Mouse (Mus musculus): ENCODE data around the gene Nck2. TPM values are rescaled to one million over a fixed set of nuclear protein-coding genes. Genes with fewer than 3 reads are reported as not detected.

The Nck2 gene
- polyA plus RNA-seq, 1 experiment from 2014 or later: 31.0 TPM

GRCm38 (mm10) chr1:43473734-43474534, 29.6 kb downstream of the Nck2 start:
- WGBS: 82% methylated on average over 5 of the region's 5 CpGs
- H3K4me2 ChIP-seq: no peak overlapping the region
- no peak overlapping the region for H3K4me3 ChIP-seq (replicated peaks)
- H3K27me3 ChIP-seq (replicated peaks): no peaks in the 10 kb centered on the region
- ATAC-seq (ENCODE audit: low FRiP score): no peak
- H3K36me3 ChIP-seq: no peaks in the 10 kb centered on the region
- H3K4me1 ChIP-seq: peaks cover 20% of the 10 kb centered on the region
- H3K9me3 ChIP-seq (replicated peaks): no peaks in the 10 kb centered on the region
- H3K27ac ChIP-seq (replicated peaks): no peak overlapping the region
- H3K9ac ChIP-seq (replicated peaks): no peak overlapping the region

- 58% methylated on average over 6 of the region's 6 CpGs for WGBS
- Histone ChIP-seq H3K4me2 (no peak overlapping the region), H3K27ac (replicated peaks) (peak overlapping the region; percentile 23; the same call in 1 of the 2 replicates), H3K27me3 (replicated peaks) (no peaks in the 10 kb centered on the region), H3K9me3 (replicated peaks) (no peaks in the 10 kb centered on the region), H3K36me3 (no peaks in the 10 kb centered on the region), H3K4me1 (peaks cover 20% of the 10 kb centered on the region), H3K9ac (replicated peaks) (no peak overlapping the region), H3K4me3 (replicated peaks) (no peak overlapping the region)
- no peak for ATAC-seq (ENCODE audit: low FRiP score)
Observed at GRCm38 (mm10) chr1:43474535-43475409, 30.4 kb downstream of the Nck2 start.

GRCm38 (mm10) chr1:43477954-43478353, 33.6 kb downstream of the Nck2 start:
- no peak for ATAC-seq (ENCODE audit: low FRiP score)
- 94% methylated on average over 3 of the region's 3 CpGs for WGBS
- H3K4me2 ChIP-seq: no peak overlapping the region

GRCm38 (mm10) chr1:43485204-43485603, 40.8 kb downstream of the Nck2 start:
- no peak overlapping the region for H3K9ac ChIP-seq (replicated peaks)
- H3K27ac ChIP-seq (replicated peaks): no peak overlapping the region
- no peaks in the 10 kb centered on the region for H3K9me3 ChIP-seq (replicated peaks)
- ATAC-seq (ENCODE audit: low FRiP score): no peak; the same call in 1 of the 2 replicates
- H3K27me3 ChIP-seq (replicated peaks): no peaks in the 10 kb centered on the region
- 42% methylated on average over 9 of the region's 9 CpGs for WGBS
- peaks cover 18% of the 10 kb centered on the region for H3K4me1 ChIP-seq
- H3K36me3 ChIP-seq: no peaks in the 10 kb centered on the region
- no peak overlapping the region for H3K4me2 ChIP-seq
- no peak overlapping the region for H3K4me3 ChIP-seq (replicated peaks)

More at GRCm38 (mm10) chr1:43477954-43478353, 33.6 kb downstream of the Nck2 start:
- no peak overlapping the region for H3K27ac ChIP-seq (replicated peaks)
- no peaks in the 10 kb centered on the region for H3K27me3 ChIP-seq (replicated peaks)
- H3K36me3 ChIP-seq: no peaks in the 10 kb centered on the region
- no peak overlapping the region for H3K4me3 ChIP-seq (replicated peaks)
- H3K9me3 ChIP-seq (replicated peaks): no peaks in the 10 kb centered on the region
- peaks cover 20% of the 10 kb centered on the region for H3K4me1 ChIP-seq
- no peak overlapping the region for H3K9ac ChIP-seq (replicated peaks)

- 77% methylated on average over 3 of the region's 3 CpGs for WGBS
- no peak overlapping the region for H3K4me2 ChIP-seq
- ATAC-seq (ENCODE audit: low FRiP score): no peak
- no peak overlapping the region for H3K4me3 ChIP-seq (replicated peaks)
- peaks cover 18% of the 10 kb centered on the region for H3K4me1 ChIP-seq
- no peaks in the 10 kb centered on the region for H3K27me3 ChIP-seq (replicated peaks)
- no peaks in the 10 kb centered on the region for H3K36me3 ChIP-seq
- H3K27ac ChIP-seq (replicated peaks): no peak overlapping the region
- H3K9ac ChIP-seq (replicated peaks): no peak overlapping the region
- H3K9me3 ChIP-seq (replicated peaks): no peaks in the 10 kb centered on the region
Observed at GRCm38 (mm10) chr1:43486500-43486899, 42.1 kb downstream of the Nck2 start.

- Histone ChIP-seq H3K27me3 (replicated peaks) (no peaks in the 10 kb centered on the region), H3K4me2 (no peak overlapping the region), H3K9ac (replicated peaks) (no peak overlapping the region), H3K4me1 (peaks cover 18% of the 10 kb centered on the region), H3K27ac (replicated peaks) (no peak overlapping the region), H3K9me3 (replicated peaks) (no peaks in the 10 kb centered on the region), H3K36me3 (no peaks in the 10 kb centered on the region), H3K4me3 (replicated peaks) (no peak overlapping the region)
- ATAC-seq (ENCODE audit: low FRiP score): no peak
- 23% methylated on average over 3 of the region's 3 CpGs for WGBS
Observed at GRCm38 (mm10) chr1:43486956-43487722, 42.8 kb downstream of the Nck2 start.

GRCm38 (mm10) chr1:43489311-43489710, 44.9 kb downstream of the Nck2 start:
- no peak for ATAC-seq (ENCODE audit: low FRiP score)
- no peak overlapping the region for H3K4me2 ChIP-seq
- peaks cover 13% of the 10 kb centered on the region for H3K4me1 ChIP-seq
- no peak overlapping the region for H3K4me3 ChIP-seq (replicated peaks)
- no peak overlapping the region for H3K27ac ChIP-seq (replicated peaks)
- H3K27me3 ChIP-seq (replicated peaks): no peaks in the 10 kb centered on the region
- no peaks in the 10 kb centered on the region for H3K9me3 ChIP-seq (replicated peaks)
- H3K36me3 ChIP-seq: no peaks in the 10 kb centered on the region
- H3K9ac ChIP-seq (replicated peaks): no peak overlapping the region

- H3K36me3 ChIP-seq: no peaks in the 10 kb centered on the region
- no peak overlapping the region for H3K9ac ChIP-seq (replicated peaks)
- no peak overlapping the region for H3K4me3 ChIP-seq (replicated peaks)
- 91% methylated on average over 8 of the region's 8 CpGs for WGBS
- no peaks in the 10 kb centered on the region for H3K27me3 ChIP-seq (replicated peaks)
- no peak overlapping the region for H3K4me2 ChIP-seq
- no peak overlapping the region for H3K27ac ChIP-seq (replicated peaks)
- H3K9me3 ChIP-seq (replicated peaks): no peaks in the 10 kb centered on the region
- H3K4me1 ChIP-seq: no peaks in the 10 kb centered on the region; the same call in 1 of the 2 replicates
- no peak for ATAC-seq (ENCODE audit: low FRiP score)
Observed at GRCm38 (mm10) chr1:43491506-43492269, 47.3 kb downstream of the Nck2 start.

- Histone ChIP-seq H3K36me3 (no peaks in the 10 kb centered on the region), H3K27me3 (replicated peaks) (no peaks in the 10 kb centered on the region), H3K27ac (replicated peaks) (no peak overlapping the region), H3K4me1 (peaks cover 3% of the 10 kb centered on the region; the same call in 1 of the 2 replicates), H3K4me3 (replicated peaks) (no peak overlapping the region), H3K4me2 (no peak overlapping the region), H3K9ac (replicated peaks) (no peak overlapping the region), H3K9me3 (replicated peaks) (no peaks in the 10 kb centered on the region)
- ATAC-seq (ENCODE audit: low FRiP score): no peak
- WGBS: 92% methylated on average over 3 of the region's 3 CpGs
Observed at GRCm38 (mm10) chr1:43492803-43493437, 48.5 kb downstream of the Nck2 start.

GRCm38 (mm10) chr1:43496051-43496450, 51.7 kb downstream of the Nck2 start:
- Histone ChIP-seq H3K36me3 (no peaks in the 10 kb centered on the region), H3K27me3 (replicated peaks) (no peaks in the 10 kb centered on the region), H3K4me3 (replicated peaks) (no peak overlapping the region), H3K4me1 (peaks cover 11% of the 10 kb centered on the region; the same call in 1 of the 2 replicates), H3K9me3 (replicated peaks) (no peaks in the 10 kb centered on the region), H3K4me2 (no peak overlapping the region), H3K27ac (replicated peaks) (no peak overlapping the region), H3K9ac (replicated peaks) (no peak overlapping the region)
- ATAC-seq (ENCODE audit: low FRiP score): no peak
- 88% methylated on average over 4 of the region's 4 CpGs for WGBS
